ENCODE assay signal across 9 mouse cellular contexts in genomic region chr11:59963364-59964162, GRCm38 (mm10). TPM values are rescaled to one million over a fixed set of nuclear protein-coding genes. Genes with fewer than 3 reads are reported as not detected.
DNase-seq lines count a peak whose midpoint lies in the region; ATAC-seq and TF ChIP-seq lines count a peak whose summit lies in the region.
"Had no signal": no experiment of that assay in that cellular context is flagged by ENCODE, and none has a peak within 500 bp of the region (broad histone marks: within the 10 kb centered on the region; RNA-seq: fewer than 3 reads in every experiment).

No protein-coding gene starts in this region.

- H3K9me3 ChIP-seq in heart, embryonic 15.5 days (replicated peaks) = no peaks in the 10 kb centered on the region
- H3K9me3 ChIP-seq in liver, embryonic 16.5 days (replicated peaks; ENCODE audit: control insufficient read depth, low read length) = no peaks in the 10 kb centered on the region

- 7% methylated on average over 34 of the region's 34 CpGs for WGBS in heart, embryonic 15.5 days
- WGBS in liver, embryonic 16.5 days (ENCODE audit: insufficient replicate concordance) = 11% methylated on average over 34 of the region's 34 CpGs

- H3K4me3 ChIP-seq in testis, adult 2 months (ENCODE audit: control insufficient read depth, low read depth, low read length) = peak overlapping the region; percentile 75
- peak overlapping the region; percentile 55 for H3K4me3 ChIP-seq in heart, embryonic 15.5 days
- peak overlapping the region; percentile 63 for H3K4me3 ChIP-seq in liver, embryonic 16.5 days (ENCODE audit: low read depth, low read length)

- no peak for TF ChIP-seq CTCF in testis, adult 2 months (IDR thresholded peaks at IDR 0.05; ENCODE audit: control insufficient read depth, insufficient read depth, insufficient replicate concordance, low read depth, low read length)

- H3K4me2 ChIP-seq in heart, embryonic 15.5 days = peak overlapping the region; percentile 96
- H3K4me2 ChIP-seq in liver, embryonic 16.5 days (ENCODE audit: low read depth, low read length) = peak overlapping the region; percentile 93

- H3K27ac ChIP-seq in testis, adult 2 months (ENCODE audit: control insufficient read depth, insufficient read depth, low read depth, low read length) = peak overlapping the region; percentile 67
- peak overlapping the region; percentile 48; the same call in 1 of the 2 replicates for H3K27ac ChIP-seq in heart, embryonic 15.5 days
- H3K27ac ChIP-seq in liver, embryonic 16.5 days (ENCODE audit: low read length) = no peak overlapping the region

- peaks cover 19% of the 10 kb centered on the region for H3K4me1 ChIP-seq in testis, adult 2 months (ENCODE audit: control insufficient read depth, insufficient read depth, low read length)
- H3K4me1 ChIP-seq in heart, embryonic 15.5 days (replicated peaks) = peaks cover 72% of the 10 kb centered on the region
- peaks cover 18% of the 10 kb centered on the region for H3K4me1 ChIP-seq in liver, embryonic 16.5 days (ENCODE audit: control insufficient read depth, low read depth, low read length)

- no peak; the same call in 1 of the 2 replicates for TF ChIP-seq POLR2A in testis, adult 2 months (IDR thresholded peaks at IDR 0.05; ENCODE audit: control insufficient read depth, low read depth, low read length)

- peak; percentile 32 for DNase-seq in cerebellum, adult 11-12 months
- DNase-seq in cerebellum, adult 8-10 months = no peak
- no peak for DNase-seq in testis, postnatal 14 days (ENCODE audit: low spot score)
- DNase-seq in yolk sac, embryonic 10.5 days (ENCODE audit: low spot score) = peak; percentile 8
- no peak for DNase-seq in spleen, postnatal 36 days (ENCODE audit: low spot score in 2 of 2)

- ATAC-seq in heart, embryonic 15.5 days (replicated peaks; ENCODE audit: insufficient number of reproducible peaks, insufficient read depth, low FRiP score, low read depth) = no peak
- ATAC-seq in liver, embryonic 16.5 days (ENCODE audit: low read depth) = no peak

- H3K36me3 ChIP-seq in testis, adult 2 months (ENCODE audit: control insufficient read depth, insufficient read depth, low read length) = no peaks in the 10 kb centered on the region; the same call in 1 of the 2 replicates
- H3K36me3 ChIP-seq in heart, embryonic 15.5 days = peaks cover 4% of the 10 kb centered on the region; the same call in 1 of the 2 replicates
- 0 out of 2 replicates have a peak, but pooled peaks cover 4% of the 10 kb centered on the region for H3K36me3 ChIP-seq in liver, embryonic 16.5 days (ENCODE audit: control insufficient read depth, insufficient read depth)

- no peaks in the 10 kb centered on the region for H3K27me3 ChIP-seq in testis, adult 2 months (ENCODE audit: control insufficient read depth, insufficient read depth, low read length)
- no peaks in the 10 kb centered on the region for H3K27me3 ChIP-seq in heart, embryonic 15.5 days
- H3K27me3 ChIP-seq in liver, embryonic 16.5 days (ENCODE audit: control insufficient read depth, insufficient read depth, low read depth, low read length) = peaks cover 26% of the 10 kb centered on the region
- H3K27me3 ChIP-seq: CH12.LX had no signal

- peak overlapping the region; percentile 67 for H3K9ac ChIP-seq in heart, embryonic 15.5 days
- no peak overlapping the region for H3K9ac ChIP-seq in liver, embryonic 16.5 days (ENCODE audit: low read depth, low read length)

RNA-seq across cellular contexts. Expression of gene Rasd1, which starts 1.2 kb away (rescaled TPM):
- 7.8 and 8.9 TPM in 2 replicates for polyA plus RNA-seq in testis, adult 2 months (2012; rRNA removed)
- 7.2 and 7.7 TPM in 2 replicates for polyA plus RNA-seq in heart, embryonic 15.5 days (2015; fragmentation: Nextera tagmentation; extraction: Ambion mirVana)
- polyA plus RNA-seq in liver, embryonic 16.5 days (2015; fragmentation: Nextera tagmentation; extraction: Ambion mirVana) = 1.6 and 1.7 TPM in 2 replicates

RNA-seq across cellular contexts. Expression of gene Med9, which starts 15.6 kb away (rescaled TPM):
- polyA plus RNA-seq in testis, adult 2 months (2012; rRNA removed) = 74.5 and 78.5 TPM in 2 replicates
- 40.0 and 43.0 TPM in 2 replicates for polyA plus RNA-seq in heart, embryonic 15.5 days (2015; fragmentation: Nextera tagmentation; extraction: Ambion mirVana)
- 17.6 and 17.7 TPM in 2 replicates for polyA plus RNA-seq in liver, embryonic 16.5 days (2015; fragmentation: Nextera tagmentation; extraction: Ambion mirVana)

Comparison
In these comparisons a context has a peak if more than half of its experiments do, and no peak if none do; other contexts are left out.
1. DNase-seq: peak in cerebellum, adult 11-12 months (single experiment) and yolk sac, embryonic 10.5 days (single experiment); none in cerebellum, adult 8-10 months (single experiment), testis, postnatal 14 days (single experiment) and spleen, postnatal 36 days (0 of 2).
2. Peak in every context shown above with its lines, with median percentiles within 50 percentile points of each other: H3K4me3 ChIP-seq.